Mouse (Mus musculus) macrophage (primary cell): ENCODE data around the gene Stk11ip. TPM values are rescaled to one million over a fixed set of nuclear protein-coding genes. Genes with fewer than 3 reads are reported as not detected.

Source experiments
- H3K27ac ChIP-seq: fragments of 350-480 bp; formaldehyde crosslinking; 2 replicates; pipeline ENCODE4 v1.9.0; 2021
- H3K36me3 ChIP-seq: fragments of 350-480 bp; formaldehyde crosslinking; 2 replicates; pipeline ENCODE4 v1.9.0; 2021; ENCODE audit errors: inconsistent target
- H3K4me3 ChIP-seq: fragments of 350-480 bp; formaldehyde crosslinking; 2 replicates; pipeline ENCODE4 v1.9.0; 2021; ENCODE audit errors: inconsistent target
- H3K79me2 ChIP-seq: fragments of 350-480 bp; formaldehyde crosslinking; 2 replicates; pipeline ENCODE4 v1.9.0; 2021; ENCODE audit errors: inconsistent target
- WGBS: methylation state at CpG from one replicate; pipeline ENCODE4 v1.1.7; 2026; ENCODE audit warnings: inconsistent platforms; ENCODE audit not compliant: missing documents; 5-methylcytosine and 5-hydroxymethylcytosine counted together
- polyA plus RNA-seq: library from polyadenylated mRNA; stranded (reverse); fragments of 250-400 nt; gene quantifications from 3 replicates; pipeline ENCODE4 v1.2.4, GENCODE M21; 2018; ENCODE audit warnings: inconsistent platforms

The Stk11ip gene
- polyA plus RNA-seq, 1 experiment from 2014 or later: 47.0 TPM

DNA sequence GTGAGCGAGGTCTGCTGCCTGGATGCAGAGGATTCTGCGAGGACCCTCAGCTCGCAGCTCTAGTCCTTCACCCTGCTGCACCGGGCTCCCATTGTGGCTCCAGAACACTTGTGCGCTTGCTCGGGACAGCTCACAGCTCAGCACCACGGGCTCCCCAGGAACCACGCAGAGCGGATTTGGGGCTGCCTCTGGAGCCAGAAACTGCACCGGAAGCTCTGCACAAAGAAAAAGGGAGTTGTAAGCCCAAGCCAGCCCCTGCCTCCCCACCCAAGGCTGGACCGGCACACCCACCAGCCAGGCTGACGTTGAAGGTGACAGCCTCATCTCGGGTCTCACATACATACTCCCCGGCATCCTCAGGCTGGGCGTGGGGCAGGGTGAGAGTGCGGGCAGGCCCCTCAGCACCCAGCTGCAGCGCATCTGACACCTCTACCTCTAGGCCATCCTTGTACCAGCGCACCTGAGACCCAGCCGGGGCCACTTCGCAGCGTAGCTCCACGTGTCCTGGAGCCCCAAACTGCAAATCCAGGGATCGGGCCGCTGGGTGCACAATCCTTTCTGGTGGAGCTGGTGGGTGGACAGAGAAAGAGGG is 28.7 kb upstream of the Stk11ip start:
- Histone ChIP-seq H3K79me2 (no peaks in the 10 kb centered on the region), H3K4me3 (no peak overlapping the region), H3K36me3 (no peaks in the 10 kb centered on the region), H3K27ac (no peak overlapping the region)
- 90% methylated on average over 24 of the region's 24 CpGs for WGBS

DNA sequence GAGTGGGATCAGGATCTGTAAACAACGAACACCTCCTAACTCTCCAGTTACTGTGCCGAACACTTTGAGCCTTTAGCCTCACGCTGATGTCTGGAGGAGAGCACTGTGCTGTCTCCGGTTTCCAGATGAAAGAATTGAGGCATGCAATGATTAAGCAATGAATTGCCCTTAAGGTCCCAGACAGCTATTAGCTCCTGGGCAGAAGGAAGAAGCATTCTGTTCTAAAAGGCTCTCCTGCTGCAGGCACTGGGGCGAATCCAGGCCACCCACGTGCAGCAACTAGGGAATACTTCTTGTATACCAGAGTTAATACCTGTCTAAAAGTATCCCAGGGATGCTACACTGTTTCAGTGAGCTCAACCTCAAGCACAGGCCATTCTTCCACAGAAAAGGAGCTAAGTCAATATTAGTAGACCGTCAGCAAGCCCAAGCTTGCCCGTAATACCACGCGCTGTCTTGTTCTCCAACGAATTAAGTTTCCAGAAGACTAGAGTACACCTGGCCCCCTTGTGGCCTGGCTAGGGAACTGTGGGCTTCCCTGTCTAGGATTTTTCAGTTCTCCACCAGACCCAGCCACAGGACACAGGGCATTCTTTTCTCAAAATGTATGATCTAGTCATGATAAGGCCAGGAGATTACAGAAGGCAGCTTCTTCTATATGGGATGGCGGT is 26.3 kb upstream of the Stk11ip start:
- 75% methylated on average over 12 of the region's 12 CpGs for WGBS
- Histone ChIP-seq H3K4me3 (no peak overlapping the region), H3K36me3 (no peaks in the 10 kb centered on the region), H3K79me2 (no peaks in the 10 kb centered on the region), H3K27ac (no peak overlapping the region)

DNA sequence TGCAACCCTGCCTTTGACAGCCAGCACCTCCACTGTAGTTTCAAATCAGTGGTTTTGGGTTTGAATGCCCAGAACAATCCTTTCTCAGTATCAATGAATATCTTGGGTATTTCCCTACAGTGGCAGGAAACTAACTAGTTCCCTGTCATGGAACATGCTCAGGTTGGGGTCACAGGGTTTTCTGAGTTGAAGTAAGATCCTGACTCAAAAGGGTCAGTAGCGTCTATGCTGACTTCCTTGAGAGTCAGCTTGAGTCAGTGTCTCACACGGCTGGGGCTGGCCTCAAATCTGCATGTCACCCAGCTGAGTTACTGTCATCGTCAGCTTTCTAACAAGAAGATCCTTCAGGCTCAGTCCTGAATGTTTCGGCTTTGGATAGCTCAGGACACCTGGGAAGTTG is 22.4 kb upstream of the Stk11ip start:
- Histone ChIP-seq H3K79me2 (no peaks in the 10 kb centered on the region), H3K27ac (no peak overlapping the region), H3K36me3 (no peaks in the 10 kb centered on the region), H3K4me3 (no peak overlapping the region)
- 87% methylated on average over 4 of the region's 4 CpGs for WGBS

DNA sequence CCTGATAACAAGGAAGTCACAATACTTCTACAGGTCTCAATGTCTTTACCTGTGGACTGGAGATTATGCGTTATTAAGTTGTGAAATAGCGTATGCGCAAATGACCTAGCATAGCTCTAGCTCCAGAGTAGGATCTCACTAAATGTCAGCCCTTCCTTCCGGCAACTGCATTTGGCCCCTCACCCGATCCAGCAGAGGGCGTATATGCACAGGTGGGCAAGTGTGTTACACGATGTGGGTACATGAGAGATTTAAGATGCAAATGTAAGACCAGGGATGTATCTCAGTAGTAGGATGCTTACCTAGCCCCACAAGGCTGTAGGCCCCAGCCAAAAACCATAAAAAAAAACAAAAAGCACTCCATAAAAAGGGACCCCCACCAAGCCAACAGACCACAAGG is 21.9 kb upstream of the Stk11ip start:
- Histone ChIP-seq H3K79me2 (no peaks in the 10 kb centered on the region), H3K27ac (no peak overlapping the region), H3K4me3 (no peak overlapping the region), H3K36me3 (no peaks in the 10 kb centered on the region)
- 85% methylated on average over 7 of the region's 7 CpGs for WGBS

DNA sequence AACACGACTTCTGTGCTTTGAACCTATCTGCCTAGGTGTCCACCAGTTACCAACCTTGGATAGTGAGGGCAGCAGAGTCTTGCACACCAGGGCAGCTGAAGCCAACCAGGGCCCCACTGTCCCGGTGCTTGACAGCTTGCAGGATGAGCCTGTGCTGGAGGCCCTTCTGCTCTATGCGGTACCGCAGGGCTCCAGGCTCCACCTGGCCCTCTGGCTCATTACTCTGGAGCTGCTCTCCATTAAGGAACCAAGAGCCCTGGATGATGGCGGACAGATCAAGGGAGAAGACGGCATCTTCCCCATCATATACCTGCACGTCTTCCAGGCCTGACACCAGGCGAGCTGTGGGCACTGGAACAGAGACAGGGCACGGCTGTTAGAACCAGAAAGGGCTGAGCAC is 19.4 kb upstream of the Stk11ip start:
- Histone ChIP-seq H3K27ac (no peak overlapping the region), H3K36me3 (no peaks in the 10 kb centered on the region), H3K4me3 (no peak overlapping the region), H3K79me2 (no peaks in the 10 kb centered on the region)
- WGBS: 94% methylated on average over 9 of the region's 9 CpGs

DNA sequence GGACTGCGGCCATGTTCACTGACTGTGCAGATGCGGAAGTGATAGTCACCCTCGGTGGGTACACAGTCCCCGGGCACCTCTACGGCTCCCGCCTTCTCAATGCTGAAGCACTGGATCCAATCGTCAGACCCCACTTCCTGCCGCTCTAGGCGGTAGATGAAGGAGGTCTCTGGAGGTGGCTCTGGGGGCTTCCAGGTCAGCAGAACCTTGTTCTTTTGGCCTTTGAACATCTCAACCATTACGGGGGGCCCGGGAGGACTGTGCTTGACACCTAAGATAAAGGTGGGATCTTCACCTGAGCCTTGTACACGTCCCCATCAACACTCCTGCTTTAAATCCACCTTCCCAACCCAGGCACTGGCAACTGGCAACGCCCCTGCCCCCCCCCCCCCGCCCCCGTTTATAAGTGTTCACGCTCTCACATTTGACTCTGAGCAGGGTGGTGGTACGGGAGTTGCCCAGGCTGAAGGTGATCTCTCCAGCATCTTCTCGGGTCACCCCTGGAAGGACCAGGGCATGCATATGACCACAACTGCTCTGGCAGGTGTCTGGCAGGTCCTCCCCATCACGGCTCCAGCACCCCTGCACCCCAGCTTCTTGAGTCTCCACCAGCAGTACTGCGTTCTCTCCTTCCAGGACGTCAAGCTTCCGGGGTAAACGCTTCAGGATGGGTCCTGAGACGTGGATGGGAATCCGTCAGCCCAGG is 18.2 kb upstream of the Stk11ip start:
- H3K36me3 ChIP-seq: no peaks in the 10 kb centered on the region
- H3K79me2 ChIP-seq: no peaks in the 10 kb centered on the region
- 86% methylated on average over 24 of the region's 25 CpGs for WGBS
- no peak overlapping the region for H3K27ac ChIP-seq
- H3K4me3 ChIP-seq: no peak overlapping the region

DNA sequence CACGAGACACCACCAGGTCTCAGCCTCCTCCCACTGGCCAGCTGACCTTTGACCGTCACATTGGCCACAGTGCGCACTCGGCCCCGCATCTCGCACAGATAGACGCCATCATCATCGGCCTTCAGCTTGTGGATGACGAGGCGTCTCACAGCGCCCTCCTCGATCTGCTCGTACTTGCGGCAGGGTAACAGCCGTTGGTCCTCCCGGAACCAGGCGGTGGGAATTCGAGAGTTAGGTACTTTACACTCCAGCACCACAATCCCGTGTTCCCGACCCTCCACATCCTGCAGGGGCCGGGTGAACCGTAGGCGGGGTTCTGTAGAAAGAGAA is 17.7 kb upstream of the Stk11ip start:
- WGBS: 98% methylated on average over 23 of the region's 23 CpGs
- no peaks in the 10 kb centered on the region for H3K36me3 ChIP-seq
- no peaks in the 10 kb centered on the region for H3K79me2 ChIP-seq
- no peak overlapping the region for H3K4me3 ChIP-seq
- H3K27ac ChIP-seq: no peak overlapping the region

DNA sequence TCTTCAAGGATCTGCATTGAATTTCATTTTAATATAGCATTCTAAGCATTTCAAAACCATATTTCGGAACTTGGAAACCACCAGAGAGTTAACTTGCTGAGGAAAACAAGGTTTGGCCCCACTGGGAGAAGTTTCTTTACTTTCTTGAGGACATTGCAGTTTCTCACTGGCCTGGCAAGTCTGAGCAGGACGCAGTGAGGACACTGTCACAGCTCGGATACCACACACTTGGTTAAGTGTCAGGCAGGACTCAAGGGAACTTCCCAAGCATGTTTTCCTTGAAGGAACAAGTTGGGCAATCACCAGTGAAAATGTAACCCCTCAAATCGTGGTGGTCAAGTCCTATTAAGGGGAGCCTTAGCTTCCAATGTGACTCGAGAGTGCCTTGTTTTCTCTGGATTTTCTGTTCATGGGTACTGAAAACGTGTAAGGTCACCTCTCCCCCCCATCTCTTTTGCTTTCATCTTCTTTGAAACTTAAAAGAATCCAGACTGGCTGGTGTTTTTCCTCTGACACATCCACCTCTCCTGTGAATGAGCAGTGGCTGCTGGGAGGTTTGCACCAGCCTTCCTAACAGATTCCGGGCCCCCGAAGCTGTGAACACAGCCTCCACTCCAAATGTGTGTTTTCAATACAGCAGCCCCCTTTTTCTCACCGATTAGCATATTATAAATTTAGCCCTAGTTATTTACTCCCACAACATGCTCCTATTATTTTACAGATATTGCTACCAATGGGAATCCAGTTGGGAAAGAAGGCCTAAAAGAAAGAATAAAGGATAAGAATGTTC is 16.9 kb upstream of the Stk11ip start:
- Histone ChIP-seq H3K27ac (no peak overlapping the region), H3K36me3 (no peaks in the 10 kb centered on the region), H3K4me3 (no peak overlapping the region), H3K79me2 (no peaks in the 10 kb centered on the region)
- WGBS: 81% methylated on average over 6 of the region's 9 CpGs

DNA sequence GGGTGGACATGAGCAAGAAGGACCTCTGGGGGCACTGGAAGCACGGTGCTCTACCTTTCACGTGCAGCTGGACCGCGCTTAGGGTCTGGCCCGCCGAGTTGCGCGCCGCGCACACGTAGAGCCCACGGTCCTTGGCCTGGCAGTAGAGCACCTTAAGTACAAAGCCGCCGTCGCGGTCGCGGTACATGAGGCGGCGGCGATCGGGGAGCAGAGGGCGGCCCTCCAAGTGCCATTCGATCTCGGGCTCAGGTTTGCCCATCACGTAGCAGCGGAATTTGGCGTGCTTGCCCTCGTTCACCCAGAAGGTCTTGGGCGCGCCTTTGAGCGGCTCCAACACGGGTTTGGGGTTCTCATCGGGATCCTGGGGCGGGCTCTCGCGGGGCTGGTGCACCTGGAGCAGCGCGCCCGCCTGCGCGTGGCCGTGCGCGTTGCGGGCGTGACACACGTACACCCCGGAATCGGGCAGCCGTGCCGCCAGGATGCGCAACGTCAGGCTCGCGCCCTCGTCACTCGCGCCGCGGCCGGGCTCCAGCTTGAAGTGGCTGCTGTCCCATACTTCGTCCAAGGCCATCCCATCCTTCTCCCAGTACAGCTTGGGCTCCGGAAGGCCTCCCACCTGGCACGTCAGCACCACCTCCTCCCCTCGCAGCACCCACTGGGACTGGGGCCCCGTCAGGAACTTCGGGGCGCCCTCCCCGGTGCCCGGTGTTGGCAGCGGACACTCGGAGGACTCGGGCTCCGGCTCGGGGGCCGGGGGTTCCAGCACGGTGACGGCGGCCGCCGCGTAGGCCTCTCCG is 16.0 kb upstream of the Stk11ip start:
- no peaks in the 10 kb centered on the region for H3K79me2 ChIP-seq
- no peak overlapping the region for H3K27ac ChIP-seq
- 2% methylated on average over 81 of the region's 84 CpGs for WGBS
- no peak overlapping the region for H3K4me3 ChIP-seq
- no peaks in the 10 kb centered on the region for H3K36me3 ChIP-seq

DNA sequence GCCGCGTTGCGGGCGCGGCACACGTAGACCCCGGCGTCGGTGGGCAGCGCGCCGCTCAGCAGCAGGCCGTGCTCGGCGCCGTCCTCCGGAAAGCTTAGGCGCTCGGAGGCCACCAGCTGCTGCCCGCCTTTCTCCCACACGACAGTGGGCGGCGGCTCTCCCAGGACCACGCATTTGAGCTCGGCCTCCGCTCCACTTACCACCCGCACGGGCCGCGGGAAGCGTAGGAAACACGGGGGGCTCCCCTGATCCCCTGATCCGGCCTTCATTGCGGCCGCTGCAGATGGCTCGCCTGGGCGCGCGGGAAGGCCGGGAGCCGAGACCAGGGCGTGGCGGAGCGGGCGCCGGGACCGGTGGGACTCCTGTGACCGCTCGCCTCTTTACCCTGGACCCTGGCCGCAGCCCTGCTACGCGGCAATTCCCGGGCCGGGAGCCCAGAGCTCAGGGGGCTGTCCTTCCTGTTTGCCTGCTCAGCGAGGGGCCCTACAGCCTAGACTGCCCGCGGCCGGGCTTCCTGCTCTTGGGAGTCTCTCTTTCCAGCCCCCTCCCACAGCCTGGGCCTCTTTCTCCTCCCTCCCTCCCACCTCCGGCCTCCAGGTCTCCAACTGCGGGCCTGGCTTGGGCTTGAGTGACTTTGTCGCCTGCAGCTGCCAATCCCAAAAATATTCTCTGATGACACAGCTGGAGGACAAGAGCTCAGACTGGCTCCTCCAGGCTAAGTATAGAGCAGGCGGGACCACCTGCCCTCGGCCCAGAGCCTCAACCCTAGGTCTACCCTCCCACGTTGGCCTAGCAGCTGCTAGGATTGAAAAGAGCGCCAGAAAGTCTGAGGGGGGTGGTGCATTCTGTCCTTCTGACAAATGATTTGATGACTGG is 15.1 kb upstream of the Stk11ip start, which contains the start of gene Obsl1:
TSS of gene Obsl1 (minus strand) at position 497 of the 876 bp plus-strand sequence.
- no peaks in the 10 kb centered on the region for H3K36me3 ChIP-seq
- H3K27ac ChIP-seq: no peak within 1 kb of the TSS
- WGBS: 3% methylated on average over 65 of the region's 65 CpGs
- H3K79me2 ChIP-seq: no peaks in the 10 kb centered on the region
- no peak within 1 kb of the TSS for H3K4me3 ChIP-seq

DNA sequence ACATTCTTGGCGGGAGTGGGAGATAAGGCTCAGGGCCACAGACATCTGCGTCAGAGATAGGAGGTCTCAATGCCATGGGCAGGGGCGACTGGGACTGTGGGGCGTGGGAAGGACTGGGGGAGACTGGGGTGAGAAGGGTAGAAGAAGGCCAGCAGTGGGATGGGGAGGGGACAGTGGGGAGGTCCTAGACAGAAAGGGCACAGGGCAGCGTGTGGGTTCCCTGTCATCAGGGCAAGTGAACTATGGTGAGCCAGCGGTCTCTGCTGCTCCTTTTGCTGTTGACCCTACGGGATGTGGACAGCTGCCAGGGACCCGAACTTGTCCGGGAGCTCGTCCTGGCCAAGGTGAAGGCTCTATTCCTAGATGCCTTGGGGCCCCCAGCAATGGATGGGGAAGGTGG is 14.3 kb upstream of the Stk11ip start, which contains the start of gene Inha:
TSS of gene Inha (plus strand) at position 72 of the 400 bp plus-strand sequence.
- 88% methylated on average over 10 of the region's 10 CpGs for WGBS
- Histone ChIP-seq H3K36me3 (no peaks in the 10 kb centered on the region), H3K4me3 (no peak within 1 kb of the TSS), H3K27ac (no peak within 1 kb of the TSS), H3K79me2 (no peaks in the 10 kb centered on the region)

DNA sequence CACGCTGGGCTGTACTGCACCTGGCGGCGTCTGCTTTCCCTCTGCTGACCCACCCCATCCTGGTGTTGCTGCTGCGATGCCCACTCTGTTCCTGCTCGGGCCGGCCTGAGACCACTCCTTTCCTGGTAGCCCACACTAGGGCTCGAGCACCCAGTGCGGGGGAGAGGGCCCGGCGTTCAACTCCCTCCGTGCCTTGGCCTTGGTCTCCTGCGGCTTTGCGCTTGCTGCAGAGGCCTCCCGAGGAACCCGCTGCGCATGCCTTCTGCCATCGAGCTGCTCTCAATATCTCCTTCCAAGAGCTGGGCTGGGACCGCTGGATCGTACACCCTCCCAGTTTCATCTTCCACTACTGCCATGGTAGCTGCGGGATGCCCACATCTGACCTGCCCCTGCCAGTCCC is 11.7 kb upstream of the Stk11ip start:
- H3K27ac ChIP-seq: no peak overlapping the region
- no peak overlapping the region for H3K4me3 ChIP-seq
- H3K36me3 ChIP-seq: no peaks in the 10 kb centered on the region
- WGBS: 93% methylated on average over 20 of the region's 20 CpGs
- H3K79me2 ChIP-seq: no peaks in the 10 kb centered on the region

DNA sequence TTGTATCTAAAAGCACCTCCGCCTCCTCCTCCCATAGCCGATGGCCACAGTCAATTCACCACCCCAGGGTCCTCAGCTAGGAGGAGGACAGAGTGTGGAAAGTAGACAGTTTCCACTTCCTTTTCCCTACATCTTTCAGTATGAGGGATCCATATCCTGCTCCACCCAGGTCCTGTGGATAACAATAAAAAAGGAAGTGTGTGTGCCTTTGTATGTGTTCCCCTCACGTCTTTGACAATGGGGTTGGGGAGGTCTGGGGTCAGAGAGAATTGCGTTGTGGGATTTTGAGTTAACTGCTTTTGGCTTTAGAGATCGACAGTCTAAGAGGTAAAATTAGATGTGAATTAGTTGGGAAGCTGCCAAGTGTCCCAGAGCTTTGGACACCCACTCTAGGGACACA is 11.2 kb upstream of the Stk11ip start:
- H3K4me3 ChIP-seq: no peak overlapping the region
- H3K79me2 ChIP-seq: no peaks in the 10 kb centered on the region
- no peaks in the 10 kb centered on the region for H3K36me3 ChIP-seq
- no peak overlapping the region for H3K27ac ChIP-seq
- WGBS: 51% methylated on average over 5 of the region's 5 CpGs
